Mouse (Mus musculus): ENCODE data around the gene Oaz2.
"Not testable (repeated sequence)": the region's sequence is repeated elsewhere in the genome, so short reads cannot be mapped to it uniquely, and the experiment has no call there.

Oaz2 gene

DNA sequence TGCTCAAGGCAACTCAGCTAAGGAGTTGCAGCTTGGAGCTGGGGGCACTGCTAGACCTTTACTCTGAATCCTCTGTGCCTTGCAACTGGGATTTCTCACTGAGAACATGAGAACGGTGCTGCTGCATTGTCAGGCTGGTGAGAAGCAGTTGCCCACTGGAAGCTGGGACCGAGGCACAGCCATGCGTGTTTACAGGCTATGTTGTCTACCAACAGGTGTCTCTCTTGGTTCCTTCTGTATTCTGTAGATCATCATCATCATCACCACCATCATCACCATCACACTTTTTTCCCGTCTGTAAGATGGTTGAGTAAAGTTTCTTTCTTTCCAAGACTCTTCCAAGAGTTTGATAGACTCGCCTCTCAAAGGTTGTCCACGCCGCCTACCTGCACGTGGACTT lies at the start of gene Oaz2:
Oaz2 (plus strand) TSS at position 301 of the 400 bp plus-strand sequence.
- DNase-seq, result no peak

DNA sequence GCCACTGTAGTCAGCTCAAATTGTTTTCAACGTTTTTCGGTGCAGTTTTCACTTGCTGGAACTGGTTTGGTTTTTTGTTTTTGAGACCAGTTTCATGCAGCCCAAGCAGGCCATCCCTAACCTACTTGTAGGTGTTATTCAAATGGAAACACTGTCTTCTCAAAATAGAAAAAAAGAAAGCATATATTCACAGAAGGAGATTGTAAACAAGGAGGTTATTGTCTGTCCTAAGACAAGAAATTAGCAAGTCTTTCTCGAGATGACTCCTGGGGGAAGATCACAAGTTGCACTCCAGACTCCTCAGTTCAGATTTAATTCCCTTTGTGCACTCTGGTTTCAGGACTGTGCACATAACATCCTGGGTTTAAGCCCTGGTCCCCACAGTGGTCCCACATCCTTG lies 48.5 kb upstream of the Oaz2 start:
- no peak for DNase-seq

DNA sequence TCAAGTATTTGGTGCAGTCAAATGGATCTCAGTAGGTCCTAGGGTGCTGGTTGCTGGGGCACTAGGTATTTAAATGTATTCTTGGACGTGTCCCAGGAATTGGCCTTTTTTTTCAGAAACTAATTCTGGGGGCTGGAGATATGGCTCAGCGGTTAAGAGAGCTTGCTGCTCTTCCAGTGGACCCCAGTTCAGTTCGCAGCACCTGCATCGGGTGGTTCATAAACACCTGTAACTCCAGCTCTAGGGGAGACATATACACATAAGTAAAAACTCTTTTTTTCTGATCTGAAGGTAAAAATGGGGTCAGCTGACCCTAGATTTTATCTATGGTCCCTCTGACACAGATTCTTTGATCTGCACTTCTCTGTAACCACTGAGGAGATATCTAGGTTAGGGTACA lies 46.6 kb upstream of the Oaz2 start:
- no peak for DNase-seq

DNA sequence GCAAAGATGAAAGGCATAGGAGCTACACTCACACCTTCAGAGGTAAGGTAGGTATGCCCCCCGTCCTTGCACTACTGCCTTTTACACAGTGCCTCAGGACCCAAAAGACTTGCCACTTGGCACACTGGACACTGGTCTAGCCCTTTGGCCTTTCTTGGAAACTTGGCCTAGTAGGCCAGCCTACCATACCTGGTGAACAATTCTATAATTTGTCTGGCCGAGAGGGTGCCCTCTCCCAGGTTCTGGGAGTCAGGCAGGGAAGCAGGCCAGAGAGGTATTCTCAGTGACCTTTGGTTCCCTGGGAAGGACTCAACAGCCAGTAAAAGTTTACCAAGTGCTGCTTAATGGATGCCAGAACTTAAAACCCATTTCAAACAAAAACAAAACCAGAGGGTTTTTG lies 46.1 kb upstream of the Oaz2 start:
- DNase-seq, result no peak

DNA sequence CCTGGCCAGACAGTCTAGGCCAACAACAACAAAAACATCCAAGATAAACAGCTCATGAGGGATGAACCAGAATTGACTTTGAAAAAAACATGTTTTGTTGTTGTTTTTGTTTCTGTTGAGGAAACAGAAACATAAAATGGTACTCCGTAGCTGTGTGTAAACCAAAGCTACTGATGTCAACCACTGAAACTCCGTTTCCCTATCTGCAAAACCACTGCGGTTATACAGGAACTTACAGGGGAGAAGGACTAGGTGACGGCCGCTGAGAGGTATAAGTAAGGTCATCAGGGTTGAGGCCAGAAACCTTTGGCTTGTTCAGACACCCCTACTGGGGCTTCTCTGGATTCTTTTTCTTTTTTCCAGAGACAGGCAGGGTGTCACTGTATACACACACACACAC lies 45.0 kb upstream of the Oaz2 start:
- no peak for DNase-seq

DNA sequence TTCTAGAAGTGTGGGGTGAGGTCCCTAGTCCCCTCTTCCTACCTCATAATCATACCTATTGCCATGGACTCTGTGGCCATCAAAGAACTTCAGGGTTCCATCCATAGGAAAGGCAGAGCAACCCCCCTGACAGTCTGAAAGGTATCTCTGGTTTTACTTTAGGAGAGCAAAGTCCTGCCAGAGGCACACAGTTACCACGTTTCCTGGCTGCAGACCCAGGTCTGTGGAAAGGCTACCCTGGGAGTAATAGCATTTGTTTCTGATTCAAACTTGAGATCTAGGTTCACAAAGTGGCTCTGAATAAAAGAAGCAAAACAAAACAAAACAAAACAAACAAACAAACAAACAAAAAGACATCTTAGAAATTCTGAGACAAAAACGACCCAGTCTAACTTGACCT lies 43.5 kb upstream of the Oaz2 start:
- no peak for DNase-seq

DNA sequence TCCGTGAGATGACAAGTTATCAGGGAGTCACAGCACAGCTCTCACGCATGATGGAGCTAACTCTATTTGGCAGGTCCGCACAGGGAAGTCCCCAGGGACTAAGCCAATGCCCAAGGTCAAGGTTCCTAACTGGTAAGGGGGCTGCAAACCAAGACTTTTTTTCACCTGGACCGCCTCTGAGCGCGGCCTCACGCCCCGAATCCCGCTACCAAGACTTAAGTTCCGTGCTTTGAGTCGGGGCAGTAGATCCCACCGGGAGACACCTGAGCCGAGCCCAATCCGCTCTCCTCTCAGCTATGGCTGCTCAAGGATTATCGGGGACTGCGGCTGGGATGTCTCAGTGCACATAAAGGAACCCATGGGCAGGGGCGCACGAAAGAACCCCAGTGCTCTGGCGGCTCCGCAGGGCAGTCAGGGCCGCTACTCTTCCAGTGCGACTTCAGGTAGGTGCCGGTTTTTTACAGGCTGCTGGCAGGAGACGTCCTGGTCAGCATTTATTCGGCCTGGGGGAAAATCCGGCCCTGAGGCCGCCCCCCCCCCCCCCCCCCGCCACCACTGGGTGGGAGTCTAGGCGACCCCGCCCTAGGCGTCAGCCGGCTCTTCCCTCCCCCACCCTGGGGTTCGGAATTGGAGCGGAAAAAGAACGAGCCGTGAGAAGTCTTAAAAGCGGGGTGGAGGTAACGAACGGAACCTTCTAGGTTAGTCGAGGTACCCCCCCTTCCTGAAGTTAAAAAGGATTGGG lies 38.6 kb upstream of the Oaz2 start, which contains the start of gene Rbpms2:
Rbpms2 (plus strand) TSS at position 624 of the 742 bp plus-strand sequence.
- no peak for DNase-seq

DNA sequence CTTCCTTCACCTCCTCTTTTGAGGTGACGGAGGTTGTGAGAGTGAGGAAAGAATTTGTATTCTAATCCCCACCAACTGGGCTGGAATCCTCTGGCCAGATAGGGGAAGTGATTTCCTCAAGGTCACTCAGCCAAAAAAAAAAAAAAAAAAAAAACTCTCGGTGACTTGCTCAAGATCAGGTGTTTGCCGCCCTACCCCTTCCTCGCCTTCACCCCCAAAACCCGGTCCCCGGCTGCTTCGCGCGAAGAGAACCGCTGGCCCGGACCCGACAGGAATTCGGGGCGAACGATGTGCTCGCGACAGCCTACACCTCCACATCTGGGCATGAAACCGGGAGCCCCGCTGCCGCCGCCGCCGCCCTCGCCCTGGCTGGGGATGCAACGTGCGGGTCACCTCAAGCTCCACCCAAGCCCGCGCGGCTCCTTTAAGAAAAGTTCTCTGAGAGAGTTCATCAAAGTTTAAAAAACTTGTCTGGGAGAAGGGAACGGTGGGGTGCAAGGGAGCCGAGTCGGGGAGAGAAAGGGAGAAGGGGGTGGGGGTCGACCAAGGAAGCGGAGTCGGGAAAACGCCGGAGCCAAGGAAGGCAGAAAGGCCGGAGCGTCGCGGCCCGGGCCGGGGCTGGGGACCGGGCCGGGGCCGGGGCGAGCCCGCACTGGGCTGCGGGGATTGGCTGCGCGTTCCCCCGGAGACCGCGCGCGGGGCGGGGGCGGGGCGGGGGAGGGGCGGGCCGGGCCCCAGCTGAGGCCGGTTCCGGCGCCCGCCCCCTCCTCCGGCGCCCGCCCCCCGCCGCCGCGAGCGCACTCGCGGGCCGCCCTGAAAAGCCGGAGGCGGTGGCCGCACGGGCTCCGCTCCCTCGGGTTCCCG lies 37.8 kb upstream of the Oaz2 start:
- no peak for DNase-seq

DNA sequence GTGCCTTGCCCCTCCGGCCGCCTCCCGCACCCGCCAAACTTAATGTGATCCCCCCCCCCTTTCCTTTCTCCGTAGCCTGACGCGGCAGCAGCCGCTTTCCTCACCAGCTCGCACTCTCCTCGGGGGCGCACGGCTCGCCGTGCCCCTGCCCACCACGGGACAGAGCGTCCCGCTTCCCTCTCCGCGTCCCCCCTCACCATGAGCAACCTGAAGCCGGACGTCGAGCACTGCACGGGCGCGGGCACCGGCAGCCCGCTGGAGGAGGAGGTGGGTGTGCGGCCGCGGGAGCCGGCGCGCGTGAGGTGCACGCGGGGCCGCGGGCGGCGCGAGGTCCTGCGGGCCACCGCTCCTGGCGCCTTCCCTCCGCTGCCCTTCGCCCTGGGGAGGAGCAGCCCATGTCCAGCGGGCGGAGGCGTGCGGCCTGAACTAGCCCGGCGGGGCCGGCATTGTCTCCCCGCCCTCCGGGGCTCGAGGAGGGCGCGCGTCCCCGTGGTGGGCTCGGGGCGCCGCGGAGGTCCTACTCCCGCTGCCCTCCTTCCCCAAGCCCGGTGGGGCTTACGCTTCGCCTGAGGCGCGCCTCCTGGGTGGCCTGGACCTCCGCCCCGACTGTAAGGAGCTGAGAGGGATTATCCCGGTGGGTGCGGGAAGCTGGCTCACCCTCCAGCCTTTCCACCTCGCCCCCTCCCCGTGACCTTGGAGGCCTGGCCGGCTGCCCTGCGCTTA lies 37.0 kb upstream of the Oaz2 start:
- DNase-seq, result no peak

DNA sequence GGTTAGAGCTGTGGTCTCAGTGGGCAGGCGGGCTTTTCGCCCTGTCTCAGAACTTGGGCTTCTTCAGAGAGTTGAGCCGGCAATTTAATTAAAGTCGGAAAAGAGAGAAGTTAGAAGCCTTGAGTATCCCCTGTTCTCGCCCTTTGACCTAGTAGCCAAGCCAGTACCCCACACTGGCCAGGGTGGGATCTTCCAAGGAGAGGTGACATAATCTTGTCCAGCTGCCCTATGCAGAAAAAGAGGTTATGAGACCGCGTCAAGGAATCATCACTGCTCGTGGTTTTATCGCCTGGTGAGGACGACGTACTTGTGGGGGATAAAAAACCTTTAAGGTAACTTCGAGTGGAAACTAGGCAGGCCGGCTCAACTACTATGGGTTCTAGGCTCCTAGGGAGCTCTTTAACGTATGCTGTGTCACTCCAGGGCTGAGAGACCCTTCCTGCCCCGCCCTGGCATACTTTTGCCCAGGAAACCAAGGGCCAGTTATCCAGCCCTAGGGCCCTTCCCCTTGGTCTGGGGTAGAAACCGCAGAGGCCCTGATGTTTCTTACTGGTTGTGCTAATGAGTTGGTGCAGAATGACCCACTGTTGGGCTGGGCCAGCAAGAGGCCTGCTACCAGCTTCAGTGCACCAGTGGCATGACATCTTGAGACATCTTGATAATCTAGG lies 36.3 kb upstream of the Oaz2 start:
- DNase-seq, result no peak

DNA sequence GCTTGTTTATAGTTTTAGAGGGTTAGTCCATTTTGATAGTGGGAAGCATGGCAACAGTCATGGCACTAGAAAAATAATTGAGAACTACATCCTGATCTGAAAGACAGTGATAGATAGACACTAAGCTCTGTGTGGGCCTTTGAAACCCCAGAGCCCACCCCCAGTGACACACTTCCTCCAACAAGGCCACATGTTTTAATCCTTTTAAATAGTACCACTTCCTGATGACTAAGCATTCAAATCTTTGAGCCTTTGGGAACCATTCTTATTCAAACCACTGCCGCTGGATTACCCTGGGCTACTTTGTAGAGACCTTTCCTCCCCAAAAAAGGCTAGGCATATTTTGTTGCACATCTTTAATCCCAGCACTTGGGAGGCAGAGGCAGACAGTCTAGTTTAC lies 32.0 kb upstream of the Oaz2 start:
- no peak for DNase-seq

DNA sequence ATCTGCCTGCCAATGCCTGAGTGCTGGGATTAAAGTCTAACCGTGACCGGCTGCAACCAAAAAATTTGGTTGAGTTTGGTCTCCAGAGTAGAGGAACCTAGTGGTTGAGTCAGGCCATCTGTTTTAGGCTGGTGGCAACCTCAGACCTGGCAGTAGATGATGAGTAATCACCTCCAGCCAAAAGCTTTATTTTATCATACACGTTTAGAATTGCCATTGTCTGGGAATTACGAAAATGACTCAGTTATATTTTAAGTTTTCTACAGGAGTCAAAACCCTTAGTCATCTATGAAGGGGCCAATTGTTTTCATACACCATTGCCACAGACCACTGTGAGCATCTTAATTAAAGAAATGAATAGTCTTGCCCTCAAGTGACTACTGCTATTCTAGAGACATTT lies 30.9 kb upstream of the Oaz2 start:
- no peak for DNase-seq

DNA sequence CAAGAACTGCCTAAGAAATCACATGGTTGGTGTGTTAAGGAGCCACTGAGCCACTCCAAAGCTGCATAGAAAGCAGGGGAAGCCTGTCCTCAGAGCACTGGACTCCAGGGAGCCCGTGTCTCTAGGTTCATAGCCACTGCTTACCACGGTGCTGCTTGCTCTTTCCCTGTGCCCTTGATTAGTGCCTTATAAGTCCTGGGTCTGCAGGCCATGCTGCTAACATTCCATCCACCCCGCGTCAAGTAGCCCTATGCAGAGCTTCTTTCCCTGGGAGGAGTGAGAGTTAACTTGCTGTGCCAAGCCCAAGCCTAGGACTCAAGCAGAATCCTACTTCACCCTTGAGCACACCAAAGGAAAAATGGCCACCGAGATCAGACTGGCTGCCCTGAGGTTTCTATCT lies 28.7 kb upstream of the Oaz2 start:
- no peak for DNase-seq

DNA sequence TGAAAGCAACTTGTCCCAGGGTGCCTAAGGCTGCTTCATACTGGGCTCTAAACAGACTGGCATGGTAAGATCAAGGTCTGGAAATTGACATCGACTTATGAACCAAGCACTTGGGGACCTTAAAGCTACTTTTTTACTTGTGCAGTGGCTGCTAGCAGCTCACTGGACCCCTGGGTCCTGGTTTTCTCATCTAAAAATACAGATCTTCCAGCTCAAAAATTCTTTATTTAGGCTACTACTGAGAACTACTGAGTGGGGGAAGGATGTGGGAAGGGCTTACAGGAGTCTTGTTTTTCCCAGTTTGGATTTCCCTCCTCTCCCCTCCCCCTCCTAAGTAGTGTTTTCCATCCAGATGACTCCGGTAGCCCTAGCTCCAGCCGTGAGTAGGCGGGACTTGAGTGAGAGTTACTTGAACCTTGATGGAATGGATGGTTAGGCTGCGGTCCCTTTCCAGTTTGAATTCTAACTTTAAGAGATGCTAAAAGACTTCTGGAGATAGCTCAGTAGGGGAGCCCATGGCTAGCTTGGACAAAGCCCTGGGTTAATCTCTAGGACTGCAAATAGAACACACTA lies 26.9 kb upstream of the Oaz2 start:
- DNase-seq, result no peak

DNA sequence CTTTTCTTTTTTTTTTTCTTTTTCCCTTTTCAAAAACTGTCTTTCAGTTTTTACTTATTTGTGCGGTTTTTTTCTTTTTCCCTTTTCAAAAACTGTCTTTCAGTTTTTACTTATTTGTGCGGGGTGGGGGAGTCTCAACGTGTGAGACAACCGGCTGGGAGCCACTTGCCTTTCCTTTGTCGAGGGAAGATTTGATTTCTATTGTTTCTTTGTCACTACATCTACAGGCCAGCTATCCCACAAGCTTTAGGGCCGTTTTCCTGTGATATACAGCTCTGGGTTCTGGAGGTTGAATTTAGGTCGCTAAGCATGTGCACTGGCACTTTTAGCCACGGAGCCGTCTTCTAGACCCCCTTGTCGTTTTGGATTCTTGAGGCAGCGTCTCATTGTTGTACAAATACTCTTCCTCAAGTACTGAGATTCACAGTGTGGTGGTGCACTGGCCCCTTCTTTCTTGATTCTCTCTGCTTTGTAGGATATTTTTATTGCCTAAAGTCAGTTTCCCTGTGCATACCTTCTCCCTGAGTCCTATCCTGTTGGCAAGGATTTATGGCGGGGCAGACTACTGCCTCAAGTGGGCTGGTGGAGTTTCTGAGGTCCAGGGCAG lies 26.3 kb upstream of the Oaz2 start:
- DNase-seq, result no peak

DNA sequence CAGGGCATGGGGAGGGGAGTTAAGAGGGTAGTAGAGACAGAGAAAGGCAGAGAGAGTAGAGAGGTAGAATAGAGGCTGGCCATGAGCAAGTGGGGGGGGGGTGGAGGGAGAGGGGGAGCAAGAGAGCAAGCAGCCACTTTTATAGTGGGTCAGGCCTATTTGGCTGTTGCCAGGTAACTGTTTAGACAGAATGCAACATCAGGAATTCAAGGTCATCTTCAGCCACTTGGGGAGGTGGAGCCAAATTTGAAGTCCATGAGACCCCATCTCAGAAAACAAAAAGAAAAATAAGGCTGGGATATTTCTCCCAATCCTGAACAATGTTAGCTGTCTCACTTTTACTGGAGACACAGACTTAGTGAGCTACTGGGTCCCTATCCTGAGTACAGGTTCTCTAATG lies 25.3 kb upstream of the Oaz2 start:
- DNase-seq, result no peak

DNA sequence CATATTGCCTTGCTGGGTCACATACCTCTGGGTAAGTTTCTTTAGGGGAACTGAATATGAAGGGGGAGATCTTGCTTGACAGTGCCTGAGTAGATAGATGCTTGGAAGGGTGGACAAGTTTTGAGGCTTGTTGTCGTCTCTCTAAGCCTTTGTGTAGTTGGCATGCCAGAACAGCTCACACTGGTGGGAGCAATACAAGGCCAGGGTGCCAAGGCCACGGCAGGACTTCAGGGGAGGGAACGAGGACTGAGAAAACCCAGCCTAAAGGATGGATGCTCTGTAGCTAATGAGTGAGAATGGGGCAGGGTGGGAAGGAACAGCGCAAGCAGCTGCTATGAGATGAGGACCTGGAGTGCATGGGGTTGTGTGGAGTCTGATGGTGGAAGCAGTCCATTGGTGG lies 22.8 kb upstream of the Oaz2 start:
- DNase-seq, result no peak

DNA sequence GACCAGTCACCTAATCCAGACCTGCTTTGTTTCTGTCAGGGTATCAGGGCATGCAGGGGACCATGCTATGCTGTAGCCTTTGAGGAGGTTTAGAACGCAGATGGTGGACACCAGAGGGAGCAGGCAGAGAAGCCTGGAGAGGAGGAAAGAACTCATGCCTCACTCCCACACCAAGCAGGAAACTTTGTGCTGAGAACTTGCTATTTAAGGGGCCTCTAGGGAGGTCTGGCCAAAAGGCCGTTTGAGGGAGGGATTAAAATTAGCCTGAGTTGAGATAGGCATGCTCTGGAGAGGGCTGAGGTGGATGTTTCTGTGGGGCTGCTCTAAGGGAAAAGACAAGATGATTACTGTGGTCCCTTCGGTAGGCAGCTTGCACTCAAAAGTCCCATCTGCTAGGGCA lies 21.8 kb upstream of the Oaz2 start:
- no peak for DNase-seq

DNA sequence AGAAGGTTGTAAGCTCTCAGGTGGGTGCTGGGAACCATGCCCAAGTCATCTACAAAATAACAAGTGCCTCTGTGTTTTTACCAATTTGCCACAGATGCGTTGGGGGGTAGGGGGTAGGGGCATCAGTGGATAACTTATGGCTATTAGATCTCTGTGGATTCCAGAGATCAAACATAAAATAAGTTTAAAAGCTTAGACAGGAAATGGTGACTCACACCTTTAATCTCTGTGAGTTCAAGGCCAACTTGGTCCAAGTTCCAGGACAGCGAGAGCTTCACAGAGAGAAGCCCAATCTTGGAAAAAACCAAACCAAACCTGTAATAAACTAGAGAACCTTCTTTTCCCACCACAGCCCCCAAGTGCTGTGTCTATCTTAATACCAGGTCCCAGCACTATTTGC lies 21.0 kb upstream of the Oaz2 start:
- DNase-seq, result no peak

DNA sequence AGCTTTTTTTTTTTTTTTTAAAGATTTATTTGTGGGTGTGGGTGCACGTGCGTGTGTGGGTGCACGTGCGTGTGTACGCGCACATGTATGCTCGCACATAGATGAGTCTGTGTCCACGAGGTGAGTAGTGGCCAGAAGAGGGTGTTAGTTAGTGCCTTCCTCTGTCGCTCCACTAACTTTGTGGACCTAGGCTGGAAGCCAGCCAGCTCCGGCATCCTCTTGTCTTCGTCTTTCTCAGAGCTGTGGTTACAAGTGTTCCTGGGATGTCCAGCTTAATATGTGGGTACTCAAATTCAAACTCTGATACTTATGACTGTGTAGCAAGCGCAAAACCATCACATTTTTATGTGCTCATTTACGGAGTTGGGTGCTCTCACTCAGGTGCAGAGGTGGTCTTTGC lies 19.1 kb upstream of the Oaz2 start:
- no peak for DNase-seq

DNA sequence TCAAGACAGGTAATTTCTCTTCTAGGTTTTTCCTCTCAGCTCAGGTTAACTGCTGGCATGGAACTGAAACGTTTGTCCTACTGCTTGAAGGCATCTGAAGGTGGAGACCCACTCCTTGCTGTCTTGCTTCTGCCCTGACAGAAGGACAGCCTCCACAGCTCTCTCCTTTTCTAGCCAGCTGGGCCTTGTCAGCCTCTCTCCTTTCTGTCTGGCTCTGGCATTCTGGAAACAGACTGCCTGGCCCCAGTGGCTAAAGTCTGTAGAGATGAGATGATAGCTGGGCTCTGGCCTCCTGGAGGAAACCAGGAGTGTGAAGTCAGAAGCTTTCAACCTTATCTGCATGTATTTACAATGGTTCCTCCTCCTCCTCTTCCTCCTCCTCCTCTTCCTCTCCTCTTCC lies 17.8 kb upstream of the Oaz2 start:
- no peak for DNase-seq

DNA sequence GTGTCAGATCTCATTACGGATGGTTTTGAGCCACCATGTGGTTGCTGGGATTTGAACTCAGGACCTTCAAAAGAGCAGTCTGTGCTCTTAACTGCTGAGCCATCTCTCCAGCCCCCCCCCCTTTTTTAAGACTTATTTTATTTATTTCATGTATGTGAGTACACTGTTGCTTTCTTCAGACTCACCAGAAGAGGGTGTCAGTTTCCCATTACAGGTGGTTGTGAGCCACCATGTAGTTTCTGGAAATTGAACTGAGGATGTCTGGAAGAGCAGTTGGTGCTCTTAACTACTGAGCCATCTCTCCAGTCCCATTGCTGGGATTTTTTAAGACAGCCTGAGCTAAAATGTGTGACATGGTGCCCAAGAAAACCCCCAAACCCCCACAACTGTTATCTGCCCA lies 15.8 kb upstream of the Oaz2 start:
- not testable (repeated sequence) for DNase-seq
